Mouse (Mus musculus) ES-Bruce4 (cell line): ENCODE results near the gene Slc9a6.

Experiments used
- CTCF ChIP-seq: IDR thresholded peaks from one replicate; pipeline ENCODE4 v1.8.1; 2011; ENCODE audit warnings: low read depth, low read length
- EP300 ChIP-seq: IDR thresholded peaks from 2 replicates; pipeline ENCODE4 v1.6.1; 2011; ENCODE audit warnings: low read depth, low read length; ENCODE audit not compliant: insufficient read depth
- POLR2A ChIP-seq: IDR thresholded peaks from one replicate; pipeline ENCODE4 v1.8.1; 2011; ENCODE audit warnings: low read length; ENCODE audit not compliant: insufficient read depth

DNA sequence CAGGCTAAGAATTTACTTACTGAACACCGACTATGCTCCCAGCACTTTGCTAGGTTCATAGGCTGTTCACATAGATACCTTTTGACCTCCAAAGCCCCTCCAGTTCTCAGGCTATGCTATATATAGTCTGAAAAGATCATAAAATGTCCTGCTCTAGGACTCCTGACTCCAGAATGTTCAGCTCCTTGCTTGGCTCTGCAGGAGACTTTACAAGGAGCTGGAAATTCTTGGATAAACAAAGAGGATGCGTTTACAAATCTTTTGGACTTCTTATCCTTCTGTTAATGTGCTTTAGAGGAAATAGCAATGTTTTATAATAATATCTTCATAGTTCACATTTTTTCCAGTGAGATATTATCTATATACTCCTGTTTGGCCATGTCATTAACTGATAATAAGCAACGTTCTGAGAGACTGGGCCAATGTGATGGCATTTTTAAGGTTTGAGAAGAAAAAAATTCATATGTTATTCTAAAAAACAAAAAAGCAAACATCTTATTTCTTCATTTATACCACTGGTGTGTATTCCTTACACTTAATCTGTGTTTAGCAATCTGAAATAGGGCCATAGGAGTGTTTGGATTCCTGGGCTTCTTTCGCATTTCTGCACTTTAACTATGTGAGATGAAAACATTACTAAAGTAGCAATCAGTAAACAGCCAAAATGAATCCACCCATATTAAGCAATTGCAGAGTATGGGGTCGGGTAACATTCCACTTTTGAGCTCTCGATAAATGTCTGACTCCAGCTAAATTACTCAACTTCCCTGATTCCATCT, 99.2 kb downstream of the Slc9a6 start:
- no peak for TF ChIP-seq CTCF
- no peak for TF ChIP-seq POLR2A
- TF ChIP-seq EP300 = no peak
